Mouse (Mus musculus) liver, adult (tissue): ENCODE results near the gene Il4ra.

Experiments
- GATA4 ChIP-seq: IDR thresholded peaks from 2 replicates; pipeline ENCODE4 v1.6.1; 2014; ENCODE audit warnings: mild to moderate bottlenecking, low read length; ENCODE audit not compliant: insufficient replicate concordance

Gene Il4ra

DNA sequence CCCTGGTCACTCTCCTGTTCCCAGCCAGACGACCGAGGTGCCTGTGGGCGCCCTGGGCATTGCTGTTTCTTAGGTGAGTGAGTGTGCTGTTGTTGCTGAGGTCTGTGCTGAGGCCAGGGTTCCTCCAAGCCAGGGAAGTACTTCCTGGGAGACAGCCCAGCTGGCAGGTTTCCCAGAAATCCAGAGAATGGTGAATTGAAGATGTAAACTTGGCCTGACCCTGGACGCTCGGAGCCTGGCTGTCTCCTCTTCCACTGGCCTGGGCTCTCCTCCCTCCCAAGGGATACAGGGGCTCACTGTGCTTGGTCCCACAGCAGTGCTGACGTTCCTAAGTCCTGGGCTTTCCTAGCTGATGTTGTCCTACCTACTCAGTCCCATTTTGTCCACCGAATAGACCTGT lies 25.1 kb downstream of the Il4ra start:
- TF ChIP-seq GATA4: no peak

DNA sequence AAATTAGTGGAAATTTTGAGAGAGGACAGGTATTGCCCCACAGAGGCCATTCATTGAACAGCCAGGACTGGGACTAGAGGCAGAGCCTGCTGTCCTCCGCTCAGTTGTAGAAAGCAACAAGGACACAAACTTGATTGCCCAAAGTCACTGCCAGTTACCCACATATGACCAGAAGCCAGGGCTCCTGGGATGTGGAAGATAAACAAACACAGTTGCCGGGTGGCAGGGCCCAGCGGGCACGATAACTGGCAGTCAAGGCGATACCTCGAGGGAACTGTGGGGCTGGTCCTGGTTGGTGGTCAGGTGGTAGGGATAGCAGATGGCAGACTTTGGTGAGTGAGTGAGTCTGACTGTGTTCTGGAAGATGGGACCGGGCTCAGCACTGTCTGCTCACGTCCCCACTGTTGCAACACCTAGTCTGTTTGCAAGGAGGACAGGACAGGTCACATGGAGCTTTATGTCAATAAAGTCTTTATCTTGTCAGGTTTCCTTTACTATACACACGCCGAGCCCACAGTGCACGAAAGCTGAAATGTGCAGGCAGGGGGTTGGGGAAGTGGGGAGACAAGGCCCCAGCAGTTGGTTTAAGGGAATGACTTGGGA lies 25.7 kb downstream of the Il4ra start:
- TF ChIP-seq GATA4: no peak

DNA sequence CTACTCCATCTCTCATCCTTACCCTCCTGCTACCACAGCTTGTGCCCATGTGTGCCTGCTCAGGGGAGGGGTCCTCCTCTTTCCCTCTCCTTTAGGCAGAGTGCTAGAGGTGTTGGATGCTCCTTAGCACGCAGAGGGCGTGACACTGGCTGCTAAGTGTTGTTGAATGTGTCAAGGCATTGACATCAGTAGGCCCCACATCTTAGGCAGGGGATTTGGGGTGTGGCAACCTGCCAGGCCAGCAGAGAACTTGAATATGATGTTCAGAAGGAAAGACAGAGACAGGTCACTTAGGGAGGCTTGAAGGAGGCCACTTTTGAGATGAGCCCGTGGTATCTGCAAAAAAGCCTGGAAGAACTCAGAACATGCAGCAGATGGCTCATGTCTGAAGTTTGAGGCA lies 26.2 kb downstream of the Il4ra start:
- TF ChIP-seq GATA4: no peak

DNA sequence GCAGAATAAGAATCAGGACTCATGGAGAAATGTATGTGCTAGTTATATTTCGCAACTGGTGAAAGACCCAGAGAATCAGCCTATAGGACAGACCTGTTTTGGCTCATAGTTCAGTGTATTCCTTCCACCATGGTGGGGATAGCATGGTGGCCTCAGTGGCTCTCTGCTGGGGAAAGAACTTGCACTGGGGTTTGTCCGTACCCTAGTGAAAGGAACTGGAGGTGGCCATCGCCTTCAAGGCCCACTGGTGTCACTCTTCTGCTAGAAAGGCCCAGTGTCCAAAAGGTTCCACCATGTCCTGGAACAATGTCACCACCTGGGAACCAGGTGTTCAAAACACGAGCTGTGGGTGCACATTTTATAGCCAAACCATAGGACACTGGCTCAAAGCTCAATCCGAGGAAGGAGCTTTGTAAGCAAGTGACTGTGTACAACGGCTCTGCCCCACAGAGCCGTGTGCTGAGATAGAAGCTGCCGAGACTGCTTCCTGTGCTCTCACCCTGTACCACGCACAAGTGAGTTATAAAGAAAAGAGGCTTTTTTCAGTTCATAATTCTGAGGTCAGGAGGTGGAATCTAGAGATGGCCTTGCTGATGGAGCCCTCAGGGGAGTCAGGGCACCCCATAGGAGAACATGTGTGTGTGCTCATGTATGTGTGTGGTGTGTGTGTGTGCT lies 27.8 kb downstream of the Il4ra start:
- no peak for TF ChIP-seq GATA4

DNA sequence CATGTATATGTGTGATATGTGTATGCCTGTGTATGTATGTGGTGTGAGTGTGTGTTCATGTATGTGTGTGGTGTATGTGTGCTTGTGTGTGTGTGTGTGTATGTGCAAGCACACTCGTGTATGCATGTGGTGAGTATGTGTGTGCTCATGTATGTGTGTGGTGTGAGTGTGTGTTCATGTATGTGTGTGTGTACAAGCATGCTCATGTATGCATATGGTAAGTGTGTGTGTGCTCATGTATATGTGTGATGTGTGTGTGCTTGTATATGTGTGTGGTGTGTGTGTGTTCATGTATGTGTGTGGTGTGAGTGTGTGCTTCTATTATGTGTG lies 28.3 kb downstream of the Il4ra start:
- no peak for TF ChIP-seq GATA4

DNA sequence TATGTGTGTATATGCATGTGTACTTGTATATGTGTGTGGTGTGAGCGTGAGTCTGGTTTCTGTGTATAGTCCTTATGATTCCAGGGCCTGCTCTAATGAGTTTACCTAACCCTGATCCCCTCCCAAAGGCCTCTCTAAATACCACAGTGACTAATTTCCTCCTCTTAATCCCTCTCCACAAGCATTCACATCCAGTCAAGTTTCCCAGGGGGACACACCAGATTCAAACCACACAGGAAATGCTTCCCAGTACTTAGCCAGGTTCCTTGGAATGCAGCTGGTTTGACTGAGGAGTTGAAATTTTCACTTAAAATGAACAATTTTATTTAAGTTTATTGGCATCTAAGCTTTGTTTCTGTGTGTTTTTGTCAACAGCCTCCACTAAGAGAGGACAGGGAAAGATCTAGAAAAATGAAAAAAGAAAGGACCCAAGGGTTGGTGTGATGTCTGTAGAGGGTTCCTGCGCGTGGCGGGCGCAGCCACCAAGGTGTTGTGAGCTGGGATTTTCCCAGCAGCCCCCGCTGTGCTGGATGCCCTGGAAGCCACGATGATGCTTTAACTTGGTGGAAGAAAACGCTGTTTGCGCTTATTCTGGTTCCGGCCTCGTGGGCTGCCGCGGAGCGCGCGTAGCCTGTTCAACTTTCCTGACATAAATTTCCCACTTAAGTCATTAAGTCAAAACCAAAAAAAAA lies 28.9 kb downstream of the Il4ra start:
- TF ChIP-seq GATA4: no peak

DNA sequence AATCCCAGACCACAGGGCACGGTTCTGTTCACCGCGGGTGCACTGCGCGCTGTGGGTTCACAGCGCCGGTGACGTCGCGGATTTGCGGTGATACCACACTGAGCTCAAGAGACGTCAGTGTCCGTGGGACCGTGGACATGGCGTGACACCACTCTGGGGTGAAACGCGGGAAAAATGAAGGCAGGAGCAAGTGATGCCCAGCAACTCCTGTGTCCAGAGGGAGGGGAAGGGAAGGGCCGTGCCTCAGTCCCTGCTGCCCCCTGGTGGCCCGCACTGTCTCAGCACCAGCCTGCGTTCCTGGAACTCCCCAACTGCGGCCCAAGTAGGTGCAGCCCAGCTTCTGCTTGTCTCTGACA lies 29.4 kb downstream of the Il4ra start:
- no peak for TF ChIP-seq GATA4

DNA sequence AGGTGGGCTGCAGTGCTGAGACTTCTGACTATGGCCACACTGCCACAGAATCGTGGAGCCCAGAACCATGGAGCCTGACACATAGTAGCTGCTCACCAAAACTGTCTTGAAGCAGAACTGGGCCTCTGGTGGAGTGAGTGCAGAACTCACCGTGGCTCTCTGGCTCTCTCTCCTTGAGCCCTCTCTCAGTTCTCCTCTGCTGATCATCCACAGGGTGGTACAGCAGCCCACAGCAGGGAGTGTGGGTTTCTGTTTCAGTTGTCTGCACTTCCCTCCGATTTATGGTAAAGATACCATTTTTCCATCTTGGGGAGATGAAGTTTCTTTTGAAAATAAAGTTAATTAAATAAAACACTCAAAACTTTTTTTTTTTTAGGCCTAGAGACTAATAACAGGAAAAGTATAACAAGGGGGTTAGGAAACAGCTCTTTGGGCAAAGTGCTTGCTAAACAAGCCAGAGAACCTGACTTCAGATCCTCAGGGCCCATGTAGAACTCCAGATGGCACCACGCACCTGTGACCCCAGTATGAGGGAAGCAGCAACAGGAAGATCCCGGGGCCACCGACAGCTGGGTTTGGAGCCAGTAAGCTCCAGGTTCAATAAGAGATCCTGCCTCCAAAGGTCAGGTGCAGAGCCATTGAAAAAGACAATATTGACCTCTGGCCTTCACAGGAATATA lies 31.5 kb downstream of the Il4ra start:
- TF ChIP-seq GATA4: no peak

DNA sequence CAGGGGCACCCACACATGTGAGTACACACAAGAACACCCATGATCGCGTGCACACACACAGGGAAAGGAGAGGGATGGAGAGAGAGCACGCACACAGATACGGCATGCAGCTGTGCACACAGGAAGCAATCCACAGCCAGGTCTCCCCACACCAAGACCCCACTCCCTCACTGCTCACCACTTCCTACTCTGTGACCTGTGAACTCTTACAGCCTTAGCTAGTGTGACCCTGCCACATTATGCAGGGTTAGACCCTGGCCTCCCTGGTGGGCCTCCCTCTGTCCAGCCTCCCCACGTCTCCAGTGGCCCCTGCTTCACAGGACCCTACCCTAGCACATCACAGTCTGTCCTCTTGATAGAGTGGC lies 32.1 kb downstream of the Il4ra start:
- TF ChIP-seq GATA4: no peak

DNA sequence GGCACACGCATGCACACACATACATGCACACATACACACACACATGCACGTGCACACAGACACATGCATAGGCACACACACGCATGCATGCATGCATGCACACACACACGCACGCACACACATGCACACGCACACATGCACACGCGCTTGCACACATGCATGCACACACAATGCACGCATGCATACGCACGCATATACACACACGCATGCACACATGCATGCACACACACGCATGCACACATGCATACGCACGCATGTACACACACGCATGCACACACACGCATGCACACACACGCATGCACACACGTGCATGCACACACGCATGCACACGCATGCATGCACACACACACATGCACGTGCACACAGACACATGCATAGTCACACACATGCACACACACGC lies 34.4 kb downstream of the Il4ra start:
- no peak for TF ChIP-seq GATA4

DNA sequence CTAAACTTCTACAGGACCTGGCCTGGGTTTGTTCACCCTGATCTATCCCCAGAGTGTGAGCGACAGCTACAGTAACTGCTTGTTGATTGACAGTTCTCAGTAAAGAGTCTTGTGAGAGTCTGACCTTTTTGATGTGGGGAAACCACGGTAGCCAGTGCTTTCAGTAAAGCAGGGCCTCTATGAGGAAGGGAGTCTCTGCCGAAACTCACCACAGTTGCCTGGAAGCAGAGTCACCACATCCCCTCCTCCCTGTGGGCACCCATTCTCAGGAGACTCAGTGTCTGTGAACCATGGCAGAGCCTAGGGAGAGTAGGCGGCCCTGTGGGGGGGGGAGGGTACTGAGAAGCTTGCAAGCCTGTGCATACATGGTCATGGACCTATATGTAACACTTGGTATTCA lies 36.8 kb downstream of the Il4ra start:
- no peak for TF ChIP-seq GATA4

DNA sequence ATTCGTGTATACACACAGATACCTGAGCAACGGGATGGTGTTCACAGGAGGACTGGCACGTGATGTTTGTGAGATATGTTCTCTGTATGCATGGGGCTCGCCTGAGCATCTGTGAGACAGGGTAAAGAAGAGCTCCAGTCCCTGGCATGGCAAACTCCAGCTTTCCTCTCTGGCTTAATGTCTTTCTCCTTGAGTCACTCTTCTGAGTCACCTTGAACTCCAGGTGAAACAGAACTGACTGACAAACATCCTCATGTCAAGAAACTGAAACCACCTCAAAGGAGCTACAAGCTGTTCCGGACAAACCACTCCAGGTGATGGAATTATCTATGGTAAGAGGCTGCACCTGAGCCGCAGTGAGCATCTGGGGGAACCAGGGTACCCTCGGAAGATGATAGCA lies 38.0 kb downstream of the Il4ra start:
- TF ChIP-seq GATA4: no peak

DNA sequence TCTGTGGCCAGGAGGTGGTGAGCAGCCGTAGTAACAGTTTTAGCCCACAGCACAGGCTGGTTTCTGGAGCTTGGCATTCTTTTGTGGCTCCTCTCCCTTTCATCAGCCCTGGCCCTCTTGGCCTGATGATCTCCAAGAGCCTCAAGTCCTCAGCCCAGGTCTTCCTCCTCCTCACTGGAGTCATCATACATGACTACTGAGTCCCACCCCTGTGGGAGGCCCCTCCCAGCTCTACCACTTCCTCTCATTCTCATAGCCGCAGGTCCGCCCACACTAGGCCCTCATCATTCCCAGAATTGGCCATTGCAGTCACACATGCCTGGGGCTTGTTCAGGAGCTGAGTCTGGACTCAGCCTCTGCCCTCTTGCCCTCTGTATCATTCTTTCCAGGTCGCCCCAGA lies 41.9 kb downstream of the Il4ra start:
- TF ChIP-seq GATA4: no peak

DNA sequence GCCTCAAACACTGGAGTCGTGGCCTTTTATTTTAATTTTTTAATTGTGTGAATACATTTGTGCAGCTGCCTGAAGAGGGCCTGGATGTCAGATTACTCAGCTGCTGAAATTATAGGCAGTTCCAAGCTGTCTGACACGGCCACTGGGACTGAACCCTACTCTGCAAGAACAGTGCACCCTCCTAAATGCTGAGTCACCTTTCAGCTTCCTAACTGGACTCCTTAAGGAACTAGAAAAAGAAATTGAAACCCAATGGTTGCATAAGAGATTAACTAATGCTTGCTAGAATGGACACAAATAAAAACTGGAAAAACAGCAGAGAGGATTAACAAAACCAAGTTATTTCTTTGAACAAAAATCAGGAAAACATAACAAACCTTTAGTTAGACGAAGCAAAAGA lies 44.5 kb downstream of the Il4ra start:
- TF ChIP-seq GATA4: no peak

DNA sequence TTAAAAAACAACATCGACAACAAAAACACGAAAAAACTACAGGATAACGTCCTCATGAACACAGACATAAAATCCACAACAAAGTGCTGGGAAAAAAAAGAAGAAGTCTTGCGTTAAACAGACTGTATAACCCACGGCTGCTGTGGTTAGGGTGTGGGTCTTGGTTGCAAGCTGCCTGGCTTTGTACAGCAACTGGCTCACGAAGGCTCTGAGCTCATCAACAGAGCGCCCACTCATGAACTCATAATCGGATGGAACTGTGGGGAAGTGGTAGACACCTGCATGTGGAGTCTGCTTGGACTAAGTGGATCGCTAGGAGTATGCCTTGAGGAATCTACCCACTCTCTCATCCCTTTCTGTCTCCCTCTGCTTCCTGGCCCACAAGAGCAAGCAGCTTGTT lies 45.2 kb downstream of the Il4ra start:
- TF ChIP-seq GATA4: no peak
